Mouse (Mus musculus) hindbrain, embryonic 13.5 days (tissue): Measurements from ENCODE around the gene Usp43. TPM values are rescaled to one million over a fixed set of nuclear protein-coding genes. Genes with fewer than 3 reads are reported as not detected.

Source experiments
- polyA plus RNA-seq: library from polyadenylated mRNA; unstranded; fragments of >200 nt; fragmentation: Nextera tagmentation; extraction: Ambion mirVana; gene quantifications from 2 replicates; pipeline ENCODE4 v1.2.1, GENCODE M21; 2015

Gene Usp43
- polyA plus RNA-seq, 1 experiment from 2014 or later, result 0.53 TPM

Other genes starting within 250 kb of the Usp43 start
- not detected in 2 replicates for gene Rcvrn, start 226.8 kb downstream of the Usp43 start, polyA plus RNA-seq
- not detected in 2 replicates for gene Glp2r, start 151.0 kb downstream of the Usp43 start, polyA plus RNA-seq
- gene Gsg1l2, start 147.5 kb downstream of the Usp43 start, polyA plus RNA-seq, result not detected in 2 replicates
- not detected in 2 replicates for gene Dhrs7c, start 124.0 kb downstream of the Usp43 start, polyA plus RNA-seq
- 4.0 and 6.7 TPM in 2 replicates for gene Cfap52, start 43.5 kb upstream of the Usp43 start, polyA plus RNA-seq
- gene Stx8, start 44.0 kb upstream of the Usp43 start, polyA plus RNA-seq, result 71.5 and 74.1 TPM in 2 replicates